Mouse (Mus musculus) heart, postnatal 0 days (tissue): ENCODE results near the gene Lingo2.

ENCODE experiments used
- CTCF ChIP-seq: IDR thresholded peaks from 2 replicates; pipeline ENCODE4 v1.5.1; 2016; ENCODE audit warnings: antibody characterized with exemption, control low read depth, low read depth
- EP300 ChIP-seq: IDR thresholded peaks from 2 replicates; pipeline ENCODE4 v1.6.1; 2016; ENCODE audit warnings: antibody characterized with exemption, low read depth

GRCm38 (mm10) chr4:35690521-35690920 is 1261.0 kb downstream of the Lingo2 start:
- TF ChIP-seq EP300 = no peak
- TF ChIP-seq CTCF = no peak
